In genomic region chr2:164549963-164550894, GRCm38 (mm10) we compare ENCODE assay signal across 12 mouse cellular contexts. TPM values are rescaled to one million over a fixed set of nuclear protein-coding genes. Genes with fewer than 3 reads are reported as not detected.
A peak's percentile ranks its signal among the peaks of the same experiment; 100 is the strongest.
DNase-seq lines count a peak whose midpoint lies in the region; ATAC-seq lines count a peak whose summit lies in the region.
"Had no signal": no experiment of that assay in that cellular context is flagged by ENCODE, and none has a peak within 500 bp of the region (broad histone marks: within the 10 kb centered on the region; RNA-seq: fewer than 3 reads in every experiment).

No protein-coding gene starts in this region.

- peak overlapping the region; percentile 35; the same call in 1 of the 2 replicates for H3K4me3 ChIP-seq in embryonic facial prominence, embryonic 10.5 days
- H3K4me3 ChIP-seq in hindbrain, embryonic 16.5 days (ENCODE audit: low read length) = no peak overlapping the region
- H3K4me3 ChIP-seq in midbrain, embryonic 14.5 days (replicated peaks; ENCODE audit: low read depth, low read length) = no peak overlapping the region
- H3K4me3 ChIP-seq: intestine, embryonic 15.5 days; liver, embryonic 15.5 days had no signal

- DNase-seq in frontal cortex, postnatal 10 days (ENCODE audit: low spot score in 2 of 2) = no peak
- no peak for DNase-seq in embryonic facial prominence, embryonic 10.5 days (ENCODE audit: low spot score)
- peak; percentile 31 for DNase-seq in midbrain, embryonic 14.5 days
- DNase-seq in urinary bladder, adult 18-20 months (ENCODE audit: low spot score in 2 of 2) = no peak
- no peak for DNase-seq in urinary bladder, adult 2 months (ENCODE audit: low spot score)
- DNase-seq: cerebellum, adult 18-20 months had no signal

- WGBS in embryonic facial prominence, embryonic 10.5 days = 16% methylated on average over 10 of the region's 10 CpGs
- 18% methylated on average over 10 of the region's 10 CpGs for WGBS in hindbrain, embryonic 16.5 days
- 10% methylated on average over 10 of the region's 10 CpGs for WGBS in midbrain, embryonic 14.5 days

- no peaks in the 10 kb centered on the region for H3K9me3 ChIP-seq in embryonic facial prominence, embryonic 10.5 days
- H3K9me3 ChIP-seq in hindbrain, embryonic 16.5 days (ENCODE audit: control insufficient read depth, low read length) = no peaks in the 10 kb centered on the region
- H3K9me3 ChIP-seq in midbrain, embryonic 14.5 days (ENCODE audit: control insufficient read depth, low read length) = no peaks in the 10 kb centered on the region
- H3K9me3 ChIP-seq: intestine, embryonic 15.5 days; liver, embryonic 15.5 days had no signal

- no peaks in the 10 kb centered on the region for H3K36me3 ChIP-seq in embryonic facial prominence, embryonic 10.5 days (replicated peaks)
- no peaks in the 10 kb centered on the region for H3K36me3 ChIP-seq in hindbrain, embryonic 16.5 days (ENCODE audit: control insufficient read depth, insufficient read depth, low read length)
- H3K36me3 ChIP-seq in midbrain, embryonic 14.5 days (ENCODE audit: control insufficient read depth, insufficient read depth, low read length) = no peaks in the 10 kb centered on the region
- H3K36me3 ChIP-seq: intestine, embryonic 15.5 days; liver, embryonic 15.5 days had no signal

- ATAC-seq in frontal cortex, adult (ENCODE audit: low TSS enrichment) = peak; percentile 92
- ATAC-seq in hindbrain, embryonic 16.5 days = no peak
- no peak for ATAC-seq in midbrain, embryonic 14.5 days (ENCODE audit: low FRiP score, low TSS enrichment)
- no peak for ATAC-seq in cerebellum, adult (ENCODE audit: insufficient number of reproducible peaks, low FRiP score, low TSS enrichment)
- ATAC-seq: intestine, embryonic 15.5 days had no signal

- H3K4me2 ChIP-seq in hindbrain, embryonic 16.5 days (ENCODE audit: low read length) = peak overlapping the region; percentile 25
- H3K4me2 ChIP-seq in midbrain, embryonic 14.5 days (ENCODE audit: low read length) = peak overlapping the region; percentile 12; the same call in 1 of the 2 replicates
- H3K4me2 ChIP-seq: intestine, embryonic 15.5 days; liver, embryonic 15.5 days had no signal

- peak overlapping the region; percentile 35; the same call in 1 of the 2 replicates for H3K9ac ChIP-seq in hindbrain, embryonic 16.5 days (ENCODE audit: low read depth, low read length)
- H3K9ac ChIP-seq in midbrain, embryonic 14.5 days (replicated peaks; ENCODE audit: low read length) = no peak overlapping the region
- H3K9ac ChIP-seq: intestine, embryonic 15.5 days; liver, embryonic 15.5 days had no signal

- peak overlapping the region; percentile 30; the same call in 1 of the 2 replicates for H3K27ac ChIP-seq in embryonic facial prominence, embryonic 10.5 days (replicated peaks)
- H3K27ac ChIP-seq in hindbrain, embryonic 16.5 days (ENCODE audit: low read depth, low read length) = no peak overlapping the region
- no peak overlapping the region for H3K27ac ChIP-seq in midbrain, embryonic 14.5 days (replicated peaks; ENCODE audit: low read depth, low read length)
- H3K27ac ChIP-seq: intestine, embryonic 15.5 days; liver, embryonic 15.5 days had no signal

- H3K4me1 ChIP-seq in embryonic facial prominence, embryonic 10.5 days = peaks cover 20% of the 10 kb centered on the region
- H3K4me1 ChIP-seq in hindbrain, embryonic 16.5 days (ENCODE audit: control insufficient read depth, insufficient read depth, low read depth, low read length) = no peaks in the 10 kb centered on the region
- H3K4me1 ChIP-seq in midbrain, embryonic 14.5 days (ENCODE audit: control insufficient read depth, insufficient read depth, low read length) = 0 out of 2 replicates have a peak, but pooled peaks cover 5% of the 10 kb centered on the region
- H3K4me1 ChIP-seq: liver, embryonic 15.5 days had no signal

- H3K27me3 ChIP-seq in embryonic facial prominence, embryonic 10.5 days (replicated peaks; ENCODE audit: low read depth, poor library complexity, severe bottlenecking) = peaks cover 24% of the 10 kb centered on the region
- H3K27me3 ChIP-seq in hindbrain, embryonic 16.5 days (replicated peaks; ENCODE audit: control insufficient read depth, insufficient read depth, low read length) = no peaks in the 10 kb centered on the region
- H3K27me3 ChIP-seq in midbrain, embryonic 14.5 days (ENCODE audit: control insufficient read depth, insufficient read depth, low read length) = no peaks in the 10 kb centered on the region
- H3K27me3 ChIP-seq: intestine, embryonic 15.5 days had no signal

RNA-seq across cellular contexts. Expression of gene Wfdc2, which starts 12.0 kb away (rescaled TPM):
- polyA plus RNA-seq in embryonic facial prominence, embryonic 10.5 days (2016; fragmentation: Nextera tagmentation; extraction: Ambion mirVana) = 59.8 and 62.7 TPM in 2 replicates
- polyA plus RNA-seq in hindbrain, embryonic 16.5 days (2015; fragmentation: Nextera tagmentation; extraction: Ambion mirVana) = 2.9 TPM in 2 replicates
- polyA plus RNA-seq in midbrain, embryonic 14.5 days (2014; fragmentation: Nextera tagmentation; extraction: Ambion mirVana) = 0.61 and 1.2 TPM in 2 replicates
- 775 and 802 TPM in 2 replicates for polyA plus RNA-seq in urinary bladder, adult 2 months (2012; rRNA removed)
- polyA plus RNA-seq: C2C12 had no signal

RNA-seq across cellular contexts. Expression of gene Spint3, which starts 23.0 kb away (rescaled TPM):
- polyA plus RNA-seq in embryonic facial prominence, embryonic 10.5 days (2016; fragmentation: Nextera tagmentation; extraction: Ambion mirVana) = not detected in 2 replicates
- polyA plus RNA-seq in hindbrain, embryonic 16.5 days (2015; fragmentation: Nextera tagmentation; extraction: Ambion mirVana) = not detected in 2 replicates
- polyA plus RNA-seq in midbrain, embryonic 14.5 days (2014; fragmentation: Nextera tagmentation; extraction: Ambion mirVana) = not detected in 2 replicates
- 0.14 and 0.31 TPM in 2 replicates for polyA plus RNA-seq in urinary bladder, adult 2 months (2012; rRNA removed)
- polyA plus RNA-seq: C2C12; intestine, embryonic 15.5 days; liver, embryonic 15.5 days had no signal

RNA-seq across cellular contexts. Expression of gene Wfdc6a, which starts 35.0 kb away (rescaled TPM):
- polyA plus RNA-seq in embryonic facial prominence, embryonic 10.5 days (2016; fragmentation: Nextera tagmentation; extraction: Ambion mirVana) = not detected in 2 replicates
- polyA plus RNA-seq in hindbrain, embryonic 16.5 days (2015; fragmentation: Nextera tagmentation; extraction: Ambion mirVana) = 0.20 TPM in 2 replicates
- polyA plus RNA-seq in midbrain, embryonic 14.5 days (2014; fragmentation: Nextera tagmentation; extraction: Ambion mirVana) = not detected in 2 replicates
- polyA plus RNA-seq in urinary bladder, adult 2 months (2012; rRNA removed) = 1.3 and 2.0 TPM in 2 replicates
- polyA plus RNA-seq: C2C12; liver, embryonic 15.5 days had no signal

RNA-seq across cellular contexts. Expression of gene Eppin, which starts 43.2 kb away (rescaled TPM):
- polyA plus RNA-seq in embryonic facial prominence, embryonic 10.5 days (2016; fragmentation: Nextera tagmentation; extraction: Ambion mirVana) = not detected in 2 replicates
- not detected in 2 replicates for polyA plus RNA-seq in hindbrain, embryonic 16.5 days (2015; fragmentation: Nextera tagmentation; extraction: Ambion mirVana)
- not detected in 2 replicates for polyA plus RNA-seq in midbrain, embryonic 14.5 days (2014; fragmentation: Nextera tagmentation; extraction: Ambion mirVana)
- not detected in 2 replicates for polyA plus RNA-seq in urinary bladder, adult 2 months (2012; rRNA removed)
- polyA plus RNA-seq: C2C12; intestine, embryonic 15.5 days; liver, embryonic 15.5 days had no signal

RNA-seq across cellular contexts. Expression of gene Pigt, which starts 52.9 kb away (rescaled TPM):
- polyA plus RNA-seq in embryonic facial prominence, embryonic 10.5 days (2016; fragmentation: Nextera tagmentation; extraction: Ambion mirVana) = 34.8 and 38.1 TPM in 2 replicates
- polyA plus RNA-seq in hindbrain, embryonic 16.5 days (2015; fragmentation: Nextera tagmentation; extraction: Ambion mirVana) = 97.7 and 101 TPM in 2 replicates
- 98.9 and 115 TPM in 2 replicates for polyA plus RNA-seq in midbrain, embryonic 14.5 days (2014; fragmentation: Nextera tagmentation; extraction: Ambion mirVana)
- polyA plus RNA-seq in urinary bladder, adult 2 months (2012; rRNA removed) = 55.9 and 71.5 TPM in 2 replicates

Comparison
In these comparisons a context has a peak if more than half of its experiments do, and no peak if none do; other contexts are left out.
1. RNA of gene Wfdc2, which starts 12.0 kb away (polyA plus RNA-seq): 775 to 802 TPM in urinary bladder, adult 2 months and 59.8 to 62.7 TPM in embryonic facial prominence, embryonic 10.5 days; 2.9 TPM in hindbrain, embryonic 16.5 days and 0.61 to 1.2 TPM in midbrain, embryonic 14.5 days; every median in the first group is over 10 times any median in the second.